Mouse (Mus musculus) spleen, adult 18-20 months (tissue): ENCODE measurements at regions not wholly inside any gene's neighbourhood (a gene's known extent, or its start where the extent isn't known, plus 50 kb on each side); places are given as distances from the start of the nearest gene placed in this dataset.
A peak's percentile ranks its signal among the peaks of the same experiment; 100 is the strongest.

ENCODE experiments used
- DNase-seq, 2 experiments: peaks; one replicate each; pipeline ENCODE4 v3.0.0; 2022; ENCODE audit warnings: mixed read lengths in 2 of 2

- no peak for DNase-seq
Measured at GRCm38 (mm10) chr1:57201274-57201673, 176.1 kb upstream of the 1700066M21Rik start.

- no peak for DNase-seq
Measured at GRCm38 (mm10) chr1:57204331-57204730, 173.1 kb upstream of the 1700066M21Rik start.

- DNase-seq = peak; percentile 7 to 32
Measured at GRCm38 (mm10) chr1:57205198-57205987, 172.0 kb upstream of the 1700066M21Rik start.

GRCm38 (mm10) chr1:57206496-57206895 is 170.9 kb upstream of the 1700066M21Rik start:
- DNase-seq = no peak

GRCm38 (mm10) chr1:57206944-57207343 is 170.5 kb upstream of the 1700066M21Rik start:
- DNase-seq = no peak

GRCm38 (mm10) chr1:57208415-57208814 is 169.0 kb upstream of the 1700066M21Rik start:
- no peak for DNase-seq

- no peak for DNase-seq
Measured at GRCm38 (mm10) chr1:57209281-57209680, 168.1 kb upstream of the 1700066M21Rik start.

GRCm38 (mm10) chr1:57211046-57211445 is 166.4 kb upstream of the 1700066M21Rik start:
- DNase-seq = no peak

- no peak for DNase-seq
Measured at GRCm38 (mm10) chr1:57213428-57213874, 164.0 kb upstream of the 1700066M21Rik start.

GRCm38 (mm10) chr1:57214266-57214665 is 163.2 kb upstream of the 1700066M21Rik start:
- DNase-seq = no peak

- DNase-seq = no peak
Measured at GRCm38 (mm10) chr1:57217656-57218055, 159.8 kb upstream of the 1700066M21Rik start.

- DNase-seq = no peak
Measured at GRCm38 (mm10) chr1:57218127-57218526, 159.3 kb upstream of the 1700066M21Rik start.

GRCm38 (mm10) chr1:57218616-57219015 is 158.8 kb upstream of the 1700066M21Rik start:
- no peak for DNase-seq

GRCm38 (mm10) chr1:57224425-57225104 is 152.9 kb upstream of the 1700066M21Rik start:
- DNase-seq = no peak

GRCm38 (mm10) chr1:57243607-57244408 is 133.6 kb upstream of the 1700066M21Rik start:
- no peak for DNase-seq

- DNase-seq = no peak
Measured at GRCm38 (mm10) chr1:57259626-57260025, 117.8 kb upstream of the 1700066M21Rik start.

GRCm38 (mm10) chr1:57265012-57265760 is 112.2 kb upstream of the 1700066M21Rik start:
- DNase-seq = no peak

GRCm38 (mm10) chr1:57266695-57267094 is 110.7 kb upstream of the 1700066M21Rik start:
- DNase-seq = no peak

- no peak for DNase-seq
Measured at GRCm38 (mm10) chr1:57267851-57268250, 109.6 kb upstream of the 1700066M21Rik start.

- peak in 1 of 2 experiments; percentile 6 for DNase-seq
Measured at GRCm38 (mm10) chr1:57269679-57270354, 107.6 kb upstream of the 1700066M21Rik start.

GRCm38 (mm10) chr1:57272593-57272992 is 104.8 kb upstream of the 1700066M21Rik start:
- no peak for DNase-seq

- no peak for DNase-seq
Measured at GRCm38 (mm10) chr1:57281549-57281948, 95.9 kb upstream of the 1700066M21Rik start.
